Mouse (Mus musculus) limb, embryonic 15.5 days (tissue): ENCODE data around the gene Evx2. TPM values are rescaled to one million over a fixed set of nuclear protein-coding genes. Genes with fewer than 3 reads are reported as not detected.

Source experiments
- ATAC-seq: fragments of 200-750 bp; cut with Nextera tagmentation; 2 replicates; pipeline ENCODE4 v1.8.0; 2017; ENCODE audit warnings: low read depth, moderate TSS enrichment; ENCODE audit not compliant: insufficient number of reproducible peaks, low FRiP score, low TSS enrichment
- H3K27ac ChIP-seq: fragments of 300-500 bp; sonication (generic); 2 replicates; pipeline ENCODE4 v1.5.1; 2015; ENCODE audit warnings: moderate library complexity, mild to moderate bottlenecking, inconsistent platforms
- H3K27me3 ChIP-seq: fragments of 300-500 bp; sonication (generic); 2 replicates; pipeline ENCODE4 v1.6.1; 2015; ENCODE audit warnings: inconsistent platforms
- H3K36me3 ChIP-seq: fragments of 300-500 bp; sonication (generic); 2 replicates; pipeline ENCODE4 v1.6.1; 2015; ENCODE audit warnings: inconsistent platforms
- H3K4me1 ChIP-seq: fragments of 300-500 bp; sonication (generic); 2 replicates; pipeline ENCODE4 v1.6.1; 2015; ENCODE audit warnings: inconsistent platforms
- H3K4me2 ChIP-seq: fragments of 300-500 bp; sonication (generic); 2 replicates; pipeline ENCODE4 v1.6.1; 2015; ENCODE audit warnings: mild to moderate bottlenecking, inconsistent platforms
- H3K4me3 ChIP-seq: fragments of 300-500 bp; sonication (generic); 2 replicates; pipeline ENCODE4 v1.5.1; 2015; ENCODE audit warnings: mild to moderate bottlenecking, inconsistent platforms
- H3K9ac ChIP-seq: fragments of 300-500 bp; sonication (generic); 2 replicates; pipeline ENCODE4 v1.6.1; 2015; ENCODE audit warnings: inconsistent platforms
- H3K9me3 ChIP-seq: fragments of 300-500 bp; sonication (generic); 2 replicates; pipeline ENCODE4 v1.6.1; 2016; ENCODE audit warnings: inconsistent platforms
- WGBS: fragments of 180-500 bp; shearing (Covaris S2); methylation state at CpG from one replicate; pipeline ENCODE4 v1.1.7; 2015; 5-methylcytosine and 5-hydroxymethylcytosine counted together
- polyA plus RNA-seq: library from polyadenylated mRNA; unstranded; fragments of >200 nt; fragmentation: Nextera tagmentation; extraction: Ambion mirVana; gene quantifications from 2 replicates; pipeline ENCODE4 v1.2.1, GENCODE M21; 2015

Gene Evx2
- polyA plus RNA-seq, result 0.96 and 1.4 TPM in 2 replicates

GRCm38 (mm10) chr2:74659507-74660005, at the start of gene Evx2:
Evx2 (minus strand) TSS chr2:74659557.
- Histone ChIP-seq H3K27ac (peak within 1 kb of the TSS; percentile 89), H3K36me3 (no peaks in the 10 kb centered on the region), H3K9ac (peak within 1 kb of the TSS; percentile 52), H3K9me3 (no peaks in the 10 kb centered on the region), H3K27me3 (peaks cover 71% of the 10 kb centered on the region), H3K4me2 (peak within 1 kb of the TSS; percentile 56), H3K4me1 (peaks cover 36% of the 10 kb centered on the region), H3K4me3 (peak within 1 kb of the TSS; percentile 46)
- 2% methylated on average over 28 of the region's 28 CpGs for WGBS
- ATAC-seq, result no peak

- no peak for ATAC-seq
- 27% methylated on average over 4 of the region's 4 CpGs for WGBS
- Histone ChIP-seq H3K36me3 (no peaks in the 10 kb centered on the region), H3K27ac (no peak overlapping the region), H3K9me3 (no peaks in the 10 kb centered on the region), H3K4me3 (no peak overlapping the region), H3K4me1 (peaks cover 32% of the 10 kb centered on the region), H3K4me2 (no peak overlapping the region), H3K9ac (no peak overlapping the region), H3K27me3 (peaks cover 96% of the 10 kb centered on the region)
Measured at GRCm38 (mm10) chr2:74708676-74709075, 49.3 kb upstream of the Evx2 start.

GRCm38 (mm10) chr2:74707599-74707998, 48.2 kb upstream of the Evx2 start:
- H3K36me3 ChIP-seq, result no peaks in the 10 kb centered on the region
- no peak for ATAC-seq
- H3K27me3 ChIP-seq, result peaks cover 94% of the 10 kb centered on the region
- H3K9ac ChIP-seq, result no peak overlapping the region
- no peak overlapping the region for H3K4me2 ChIP-seq
- peaks cover 33% of the 10 kb centered on the region for H3K4me1 ChIP-seq
- H3K9me3 ChIP-seq, result no peaks in the 10 kb centered on the region
- 36% methylated on average over 7 of the region's 7 CpGs for WGBS
- 0 out of 2 replicates have a peak overlapping the region, but pooled peaks have one; percentile 4 for H3K4me3 ChIP-seq
- H3K27ac ChIP-seq, result no peak overlapping the region

- no peak overlapping the region for H3K9ac ChIP-seq
- no peak overlapping the region for H3K27ac ChIP-seq
- peaks cover 24% of the 10 kb centered on the region for H3K4me1 ChIP-seq
- peak overlapping the region; percentile 90; the same call in 1 of the 2 replicates for H3K4me2 ChIP-seq
- 7% methylated on average over 13 of the region's 13 CpGs for WGBS
- no peak for ATAC-seq
- H3K9me3 ChIP-seq, result no peaks in the 10 kb centered on the region
- peaks cover 86% of the 10 kb centered on the region for H3K27me3 ChIP-seq
- H3K36me3 ChIP-seq, result no peaks in the 10 kb centered on the region
- peak overlapping the region; percentile 61 for H3K4me3 ChIP-seq
Measured at GRCm38 (mm10) chr2:74706393-74706960, 47.1 kb upstream of the Evx2 start.

DNA sequence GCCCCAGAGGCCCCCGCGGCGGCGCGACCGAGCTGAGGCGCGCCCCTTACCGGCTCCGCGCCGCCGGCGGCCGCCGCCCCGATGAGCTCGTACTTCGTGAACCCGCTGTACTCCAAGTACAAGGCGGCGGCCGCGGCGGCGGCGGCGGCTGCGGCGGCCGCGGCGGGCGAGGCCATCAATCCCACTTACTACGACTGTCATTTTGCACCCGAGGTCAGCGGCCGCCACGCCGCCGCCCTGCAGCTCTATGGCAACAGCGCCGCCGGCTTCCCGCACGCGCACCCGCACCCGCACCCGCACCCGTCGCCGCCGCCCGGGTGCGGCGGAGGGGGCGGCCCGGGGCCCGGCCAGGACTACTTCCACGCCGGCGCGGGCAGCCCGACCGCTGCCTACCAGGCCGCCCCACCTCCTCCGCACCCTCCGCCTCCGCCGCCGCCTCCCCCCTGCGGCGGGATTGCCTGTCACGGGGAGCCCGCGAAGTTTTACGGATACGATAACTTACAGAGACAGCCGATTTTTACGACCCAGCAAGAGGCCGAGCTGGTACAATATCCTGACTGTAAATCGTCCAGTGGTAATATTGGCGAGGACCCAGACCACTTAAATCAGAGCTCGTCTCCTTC, 46.2 kb upstream of the Evx2 start:
- Histone ChIP-seq H3K36me3 (no peaks in the 10 kb centered on the region), H3K27ac (peak overlapping the region; percentile 83), H3K9me3 (no peaks in the 10 kb centered on the region), H3K4me3 (peak overlapping the region; percentile 61), H3K4me2 (peak overlapping the region; percentile 90), H3K4me1 (peaks cover 27% of the 10 kb centered on the region), H3K27me3 (peaks cover 88% of the 10 kb centered on the region), H3K9ac (peak overlapping the region; percentile 54)
- no peak for ATAC-seq
- WGBS, result under 1% methylated on average over 80 of the region's 85 CpGs

DNA sequence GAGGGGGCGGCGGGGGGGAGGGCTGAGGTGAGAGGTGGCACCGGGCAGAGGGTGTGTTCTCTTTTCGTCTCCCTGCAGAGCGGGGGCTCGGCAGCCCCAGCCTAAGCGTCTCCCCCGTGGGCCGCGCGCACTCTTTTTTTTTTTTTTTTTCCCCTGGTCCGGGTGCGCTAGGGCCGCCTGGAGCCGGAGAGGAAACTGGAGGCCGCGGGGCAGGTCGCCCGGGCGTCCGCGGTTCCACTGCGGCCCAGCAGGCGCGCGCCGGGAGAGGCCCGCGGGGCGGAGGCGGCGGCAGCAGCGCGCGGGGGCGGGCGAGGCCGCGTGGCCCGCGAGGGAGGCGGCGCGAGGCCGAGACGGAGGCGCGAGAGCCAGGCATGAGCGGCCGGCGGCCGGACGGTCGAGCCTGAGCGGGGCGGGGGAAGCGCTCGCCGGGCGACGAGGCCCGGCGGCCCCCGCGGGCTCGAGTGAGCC, 45.7 kb upstream of the Evx2 start:
- peaks cover 3% of the 10 kb centered on the region; the same call in 1 of the 2 replicates for H3K36me3 ChIP-seq
- peaks cover 33% of the 10 kb centered on the region for H3K4me1 ChIP-seq
- peak overlapping the region; percentile 54 for H3K9ac ChIP-seq
- 0% methylated on average over 17 of the region's 66 CpGs for WGBS
- no peak; the same call in 1 of the 2 replicates for ATAC-seq
- peak overlapping the region; percentile 90 for H3K4me2 ChIP-seq
- peaks cover 88% of the 10 kb centered on the region for H3K27me3 ChIP-seq
- H3K27ac ChIP-seq, result peak overlapping the region; percentile 83
- H3K4me3 ChIP-seq, result peak overlapping the region; percentile 61
- no peaks in the 10 kb centered on the region for H3K9me3 ChIP-seq

- Histone ChIP-seq H3K27ac (peak within 1 kb of the TSS; percentile 83), H3K4me2 (peak within 1 kb of the TSS; percentile 90), H3K4me1 (peaks cover 37% of the 10 kb centered on the region), H3K36me3 (peaks cover 4% of the 10 kb centered on the region; the same call in 1 of the 2 replicates), H3K9ac (peak within 1 kb of the TSS; percentile 54), H3K27me3 (peaks cover 88% of the 10 kb centered on the region), H3K9me3 (no peaks in the 10 kb centered on the region), H3K4me3 (peak within 1 kb of the TSS; percentile 61)
- no peak for ATAC-seq
- 1% methylated on average over 42 of the region's 52 CpGs for WGBS
Measured at GRCm38 (mm10) chr2:74704393-74704998, 45.1 kb upstream of the Evx2 start, which contains the start of gene Hoxd8. Hoxd8 (plus strand) TSS chr2:74704615.

DNA sequence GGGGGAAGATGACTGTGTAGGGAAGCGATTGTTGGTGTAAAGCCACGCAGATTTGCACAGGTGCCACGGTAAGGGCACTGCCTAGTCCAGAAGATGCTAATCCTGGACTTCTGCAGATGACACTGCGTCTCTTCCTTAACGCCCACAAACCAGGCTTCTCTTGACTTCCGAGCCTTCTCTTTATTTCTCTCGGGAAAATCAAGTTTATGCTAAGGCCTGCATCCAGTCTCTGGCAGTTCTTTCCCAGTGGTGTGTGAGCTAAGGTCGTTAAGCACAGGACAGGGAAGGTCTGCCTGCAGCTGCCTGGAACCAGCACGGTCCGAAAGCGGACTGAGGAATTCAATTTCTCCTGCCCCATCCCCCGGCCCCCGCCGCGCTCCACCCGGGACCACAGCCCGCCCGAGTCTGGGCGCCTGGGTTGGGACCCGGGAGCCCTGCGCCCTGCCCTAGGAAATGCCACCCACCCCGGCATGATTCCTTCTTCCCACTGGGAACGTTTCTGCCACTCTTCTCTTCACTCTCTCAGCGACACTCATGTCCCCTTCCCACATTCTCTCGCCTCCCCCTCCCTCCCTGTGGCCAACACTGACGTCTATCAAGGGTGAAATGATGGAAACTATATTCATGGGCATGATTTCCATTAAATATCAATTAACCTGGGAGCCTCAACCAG, 44.5 kb upstream of the Evx2 start:
- Histone ChIP-seq H3K9me3 (no peaks in the 10 kb centered on the region), H3K27me3 (peaks cover 88% of the 10 kb centered on the region), H3K4me3 (peak overlapping the region; percentile 61), H3K36me3 (peaks cover 4% of the 10 kb centered on the region; the same call in 1 of the 2 replicates), H3K27ac (peak overlapping the region; percentile 83; the same call in 1 of the 2 replicates), H3K4me1 (peaks cover 39% of the 10 kb centered on the region), H3K9ac (no peak overlapping the region), H3K4me2 (peak overlapping the region; percentile 90; the same call in 1 of the 2 replicates)
- ATAC-seq, result peak; percentile 15; the same call in 1 of the 2 replicates
- WGBS, result 10% methylated on average over 26 of the region's 26 CpGs

DNA sequence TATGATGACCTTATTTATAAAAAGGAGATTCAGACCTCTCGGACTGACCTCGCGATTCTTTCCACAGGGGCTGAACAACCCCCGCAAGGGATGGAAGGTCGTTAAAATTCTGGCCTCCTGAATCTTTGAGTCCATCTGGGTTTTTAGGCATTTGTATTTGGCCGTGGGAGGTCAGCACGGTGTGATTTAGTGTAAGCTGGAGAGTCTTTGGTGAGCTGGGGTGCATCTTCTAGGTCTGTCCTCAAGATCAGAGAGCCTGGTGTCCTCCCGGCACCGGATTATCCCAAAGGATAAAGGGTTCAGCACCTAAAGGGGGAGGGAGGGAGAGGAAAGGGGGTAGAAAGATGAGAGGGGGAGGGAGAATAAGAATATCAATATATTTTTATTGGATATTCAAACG, 44.0 kb upstream of the Evx2 start:
- 22% methylated on average over 10 of the region's 10 CpGs for WGBS
- H3K4me1 ChIP-seq, result peaks cover 44% of the 10 kb centered on the region
- peaks cover 4% of the 10 kb centered on the region; the same call in 1 of the 2 replicates for H3K36me3 ChIP-seq
- H3K4me2 ChIP-seq, result no peak overlapping the region
- no peak for ATAC-seq
- no peak overlapping the region for H3K4me3 ChIP-seq
- H3K9me3 ChIP-seq, result no peaks in the 10 kb centered on the region
- H3K27ac ChIP-seq, result no peak overlapping the region
- H3K9ac ChIP-seq, result no peak overlapping the region
- peaks cover 84% of the 10 kb centered on the region for H3K27me3 ChIP-seq

GRCm38 (mm10) chr2:74702820-74703219, 43.5 kb upstream of the Evx2 start:
- no peak overlapping the region for H3K4me2 ChIP-seq
- H3K27ac ChIP-seq, result no peak overlapping the region
- H3K4me1 ChIP-seq, result peaks cover 49% of the 10 kb centered on the region
- H3K9ac ChIP-seq, result no peak overlapping the region
- ATAC-seq, result no peak
- no peaks in the 10 kb centered on the region for H3K9me3 ChIP-seq
- no peak overlapping the region for H3K4me3 ChIP-seq
- H3K36me3 ChIP-seq, result peaks cover 4% of the 10 kb centered on the region; the same call in 1 of the 2 replicates
- peaks cover 84% of the 10 kb centered on the region for H3K27me3 ChIP-seq
- 32% methylated on average over 6 of the region's 6 CpGs for WGBS
